Comparison of ENCODE assay signal across 24 mouse cellular contexts in the genomic region with DNA sequence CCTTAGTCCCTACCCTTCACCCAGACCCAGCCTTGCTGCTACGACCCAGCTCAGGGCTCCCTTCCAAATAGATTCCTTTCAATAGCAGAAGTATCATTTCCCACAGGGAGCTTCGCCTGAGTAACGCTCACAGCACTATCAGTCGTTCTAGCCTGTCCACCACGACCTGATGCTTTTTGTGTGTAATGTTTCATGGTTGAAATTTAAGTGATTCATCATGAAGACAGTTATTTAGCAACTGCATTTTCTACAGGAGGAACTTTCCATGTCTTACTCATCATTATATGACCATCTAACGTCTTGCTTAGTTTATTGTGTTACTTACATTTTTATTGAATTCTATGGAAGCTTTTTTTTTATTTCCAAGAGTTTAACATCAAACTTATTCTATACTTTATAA.
"Had no signal": no experiment of that assay in that cellular context is flagged by ENCODE, and none has a peak within 500 bp of the region (broad histone marks: within the 10 kb centered on the region; RNA-seq: fewer than 3 reads in every experiment).

No protein-coding gene starts in this region.

- H3K9ac ChIP-seq: heart, embryonic 13.5 days; heart, embryonic 15.5 days; hindbrain, embryonic 13.5 days; hindbrain, embryonic 15.5 days; intestine, embryonic 15.5 days; limb, embryonic 13.5 days; limb, embryonic 15.5 days; liver, embryonic 12.5 days; liver, embryonic 14.5 days had no signal

- H3K4me2 ChIP-seq: heart, embryonic 13.5 days; heart, embryonic 15.5 days; hindbrain, embryonic 13.5 days; hindbrain, embryonic 15.5 days; intestine, embryonic 15.5 days; limb, embryonic 13.5 days; limb, embryonic 15.5 days; liver, embryonic 12.5 days had no signal

- H3K4me3 ChIP-seq: gastrocnemius, adult 2 months; heart, embryonic 10.5 days; heart, embryonic 13.5 days; heart, embryonic 15.5 days; hindbrain, embryonic 13.5 days; hindbrain, embryonic 15.5 days; intestine, embryonic 15.5 days; layer of hippocampus, adult 2 months; limb, embryonic 13.5 days; limb, embryonic 15.5 days; liver, embryonic 12.5 days had no signal

- H3K27ac ChIP-seq: gastrocnemius, adult 2 months; heart, embryonic 10.5 days; heart, embryonic 13.5 days; heart, embryonic 15.5 days; hindbrain, embryonic 13.5 days; hindbrain, embryonic 15.5 days; intestine, embryonic 15.5 days; layer of hippocampus, adult 2 months; limb, embryonic 13.5 days; limb, embryonic 15.5 days; liver, embryonic 12.5 days; liver, embryonic 14.5 days had no signal

- H3K9me3 ChIP-seq: heart, embryonic 10.5 days; heart, embryonic 13.5 days; heart, embryonic 15.5 days; hindbrain, embryonic 13.5 days; hindbrain, embryonic 15.5 days; intestine, embryonic 15.5 days; limb, embryonic 13.5 days; limb, embryonic 15.5 days; liver, embryonic 12.5 days had no signal

- H3K36me3 ChIP-seq: heart, embryonic 10.5 days; heart, embryonic 13.5 days; heart, embryonic 15.5 days; hindbrain, embryonic 13.5 days; hindbrain, embryonic 15.5 days; intestine, embryonic 15.5 days; limb, embryonic 13.5 days; limb, embryonic 15.5 days; liver, embryonic 12.5 days had no signal

- H3K27me3 ChIP-seq: heart, embryonic 13.5 days; heart, embryonic 15.5 days; hindbrain, embryonic 13.5 days; hindbrain, embryonic 15.5 days; intestine, embryonic 15.5 days; limb, embryonic 13.5 days; limb, embryonic 15.5 days; liver, embryonic 12.5 days had no signal

- ATAC-seq: inflammation-experienced regulatory T-cells, adult 6 months; intestine, embryonic 15.5 days; intestine, postnatal 0 days; liver, embryonic 12.5 days had no signal

- H3K4me1 ChIP-seq: heart, embryonic 10.5 days; heart, embryonic 15.5 days; hindbrain, embryonic 13.5 days; hindbrain, embryonic 15.5 days; intestine, embryonic 15.5 days; limb, embryonic 13.5 days; limb, embryonic 15.5 days; liver, embryonic 12.5 days had no signal

- DNase-seq: gastrocnemius, adult 2 months; gastrocnemius, postnatal 10 days; gastrocnemius, postnatal 25 days; heart, postnatal 14 days; heart, postnatal 36 days; kidney, adult 8-10 months; kidney, postnatal 10 days; kidney, postnatal 25 days; kidney, postnatal 4 days; layer of hippocampus, postnatal 36 days; left cerebral cortex, postnatal 4 days had no signal
